ENCODE assay signal across 14 mouse cellular contexts in the genomic region with DNA sequence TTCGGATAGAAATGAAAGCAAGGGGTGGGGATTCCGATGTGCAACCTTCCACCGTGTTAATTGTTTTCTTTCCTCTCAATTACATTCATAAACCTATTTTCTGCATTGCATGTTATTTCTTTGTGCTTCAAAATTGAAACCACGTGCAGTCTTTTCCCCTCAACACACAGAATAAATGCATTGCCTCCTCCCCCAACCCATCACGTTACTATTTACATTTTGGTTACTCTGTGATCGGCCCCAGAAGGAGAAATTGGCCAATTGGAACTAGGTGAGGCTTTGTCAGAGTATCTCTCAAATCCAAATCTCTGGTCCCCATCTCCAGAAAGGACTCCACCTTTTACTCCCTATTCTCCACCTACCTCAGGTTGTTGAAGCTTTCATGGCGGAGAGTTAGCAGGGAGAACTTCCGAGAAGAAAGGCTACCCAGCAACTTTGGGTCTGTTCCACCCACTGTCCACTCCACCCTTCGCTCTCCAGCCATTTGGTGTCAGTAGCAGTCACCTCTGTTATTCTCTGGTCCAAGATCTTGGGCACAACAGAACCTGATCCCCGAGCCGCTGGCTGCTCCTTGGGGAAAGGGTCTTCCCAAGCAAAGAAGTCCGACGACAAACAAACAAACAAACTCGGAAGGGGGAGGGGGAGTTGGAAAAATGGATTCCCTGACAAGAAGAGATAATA. TPM values are rescaled to one million over a fixed set of nuclear protein-coding genes. Genes with fewer than 3 reads are reported as not detected.
A peak's percentile ranks its signal among the peaks of the same experiment; 100 is the strongest.
DNase-seq lines count a peak whose midpoint lies in the region; ATAC-seq and TF ChIP-seq lines count a peak whose summit lies in the region.
"Had no signal": no experiment of that assay in that cellular context is flagged by ENCODE, and none has a peak within 500 bp of the region (broad histone marks: within the 10 kb centered on the region; RNA-seq: fewer than 3 reads in every experiment).

No protein-coding gene starts in this region.

- peak overlapping the region; percentile 28; the same call in 1 of the 2 replicates for H3K9ac ChIP-seq in forebrain, embryonic 15.5 days (replicated peaks)
- H3K9ac ChIP-seq in neural tube, embryonic 14.5 days (replicated peaks; ENCODE audit: low read depth, low read length): no peak overlapping the region
- H3K9ac ChIP-seq in kidney, embryonic 15.5 days: no peak overlapping the region
- H3K9ac ChIP-seq: heart, embryonic 12.5 days; lung, embryonic 15.5 days had no signal

- peak overlapping the region; percentile 64; the same call in 1 of the 2 replicates for H3K27ac ChIP-seq in layer of hippocampus, adult 2 months
- H3K27ac ChIP-seq in forebrain, embryonic 15.5 days (replicated peaks): peak overlapping the region; percentile 96
- H3K27ac ChIP-seq in limb, embryonic 10.5 days: no peak overlapping the region
- H3K27ac ChIP-seq in neural tube, embryonic 14.5 days (ENCODE audit: low read depth, low read length): peak overlapping the region; percentile 22; the same call in 1 of the 2 replicates
- H3K27ac ChIP-seq in kidney, embryonic 15.5 days: no peak overlapping the region
- H3K27ac ChIP-seq: lung, embryonic 15.5 days had no signal

- no peak for DNase-seq in layer of hippocampus, adult 2 months (ENCODE audit: low spot score in 2 of 2)
- no peak for DNase-seq in layer of hippocampus, adult 11-12 months (ENCODE audit: low spot score)
- no peak for DNase-seq in limb, embryonic 10.5 days (ENCODE audit: low spot score)
- no peak for DNase-seq in heart, adult 9 months (ENCODE audit: low spot score in 2 of 2)
- DNase-seq: adrenal gland, postnatal 10 days; cerebellum, postnatal 25 days; kidney, postnatal 10 days had no signal

- H3K4me1 ChIP-seq in forebrain, embryonic 15.5 days: peaks cover 45% of the 10 kb centered on the region
- H3K4me1 ChIP-seq in limb, embryonic 10.5 days: peaks cover 35% of the 10 kb centered on the region
- peaks cover 7% of the 10 kb centered on the region; the same call in 1 of the 2 replicates for H3K4me1 ChIP-seq in neural tube, embryonic 14.5 days (ENCODE audit: control insufficient read depth, insufficient read depth, low read length)
- H3K4me1 ChIP-seq in kidney, embryonic 15.5 days: peaks cover 21% of the 10 kb centered on the region

- 8% methylated on average over 14 of the region's 14 CpGs for WGBS in forebrain, embryonic 15.5 days
- 3% methylated on average over 14 of the region's 14 CpGs for WGBS in limb, embryonic 10.5 days
- WGBS in neural tube, embryonic 14.5 days: 12% methylated on average over 14 of the region's 14 CpGs
- WGBS in kidney, embryonic 15.5 days: 21% methylated on average over 14 of the region's 14 CpGs

- no peaks in the 10 kb centered on the region for H3K36me3 ChIP-seq in forebrain, embryonic 15.5 days
- H3K36me3 ChIP-seq in limb, embryonic 10.5 days: peaks cover 10% of the 10 kb centered on the region
- peaks cover 6% of the 10 kb centered on the region; the same call in 1 of the 2 replicates for H3K36me3 ChIP-seq in neural tube, embryonic 14.5 days (ENCODE audit: control insufficient read depth, insufficient read depth, low read length)
- H3K36me3 ChIP-seq in kidney, embryonic 15.5 days: peaks cover 25% of the 10 kb centered on the region
- H3K36me3 ChIP-seq: heart, embryonic 12.5 days had no signal

- H3K4me3 ChIP-seq in layer of hippocampus, adult 2 months: peak overlapping the region; percentile 1; the same call in 1 of the 2 replicates
- H3K4me3 ChIP-seq in forebrain, embryonic 15.5 days: 0 out of 2 replicates have a peak overlapping the region, but pooled peaks have one; percentile 5
- H3K4me3 ChIP-seq in limb, embryonic 10.5 days: 0 out of 2 replicates have a peak overlapping the region, but pooled peaks have one; percentile 12
- no peak overlapping the region for H3K4me3 ChIP-seq in neural tube, embryonic 14.5 days (ENCODE audit: low read depth, low read length)
- no peak overlapping the region for H3K4me3 ChIP-seq in kidney, embryonic 15.5 days (replicated peaks)
- H3K4me3 ChIP-seq: erythroblast, embryonic 14.5 days; heart, embryonic 12.5 days; lung, embryonic 15.5 days had no signal

- no peak for ATAC-seq in forebrain, embryonic 15.5 days (replicated peaks)
- ATAC-seq in neural tube, embryonic 14.5 days (ENCODE audit: low read depth): no peak
- no peak for ATAC-seq in megakaryocyte-erythroid progenitor cell, adult 5-6 weeks (replicated peaks; ENCODE audit: low FRiP score, low TSS enrichment, poor library complexity, severe bottlenecking)
- no peak for ATAC-seq in kidney, embryonic 15.5 days (replicated peaks; ENCODE audit: low FRiP score)

- peak overlapping the region; percentile 69 for H3K4me2 ChIP-seq in forebrain, embryonic 15.5 days (replicated peaks)
- H3K4me2 ChIP-seq in neural tube, embryonic 14.5 days (ENCODE audit: low read depth, low read length): no peak overlapping the region
- H3K4me2 ChIP-seq in kidney, embryonic 15.5 days: no peak overlapping the region
- H3K4me2 ChIP-seq: heart, embryonic 12.5 days; lung, embryonic 15.5 days had no signal

- peaks cover 14% of the 10 kb centered on the region; the same call in 1 of the 2 replicates for H3K27me3 ChIP-seq in forebrain, embryonic 15.5 days
- peaks cover 100% of the 10 kb centered on the region for H3K27me3 ChIP-seq in limb, embryonic 10.5 days (ENCODE audit: low read depth, poor library complexity, severe bottlenecking)
- H3K27me3 ChIP-seq in neural tube, embryonic 14.5 days (ENCODE audit: control insufficient read depth, insufficient read depth, low read length): no peaks in the 10 kb centered on the region
- peaks cover 88% of the 10 kb centered on the region for H3K27me3 ChIP-seq in kidney, embryonic 15.5 days

- H3K9me3 ChIP-seq in forebrain, embryonic 15.5 days: no peaks in the 10 kb centered on the region
- no peaks in the 10 kb centered on the region for H3K9me3 ChIP-seq in limb, embryonic 10.5 days (replicated peaks)
- H3K9me3 ChIP-seq in neural tube, embryonic 14.5 days (ENCODE audit: control insufficient read depth, low read length): no peaks in the 10 kb centered on the region
- H3K9me3 ChIP-seq in kidney, embryonic 15.5 days (replicated peaks): no peaks in the 10 kb centered on the region
- H3K9me3 ChIP-seq: heart, embryonic 12.5 days; lung, embryonic 15.5 days had no signal

- no peak for TF ChIP-seq CTCF in layer of hippocampus, adult 2 months (conservative IDR thresholded peaks at IDR 0.05)

RNA-seq across cellular contexts. Expression of a gene that starts 14.6 kb away (rescaled TPM):
- 10 to 100 TPM; 89.4 to 98.1 TPM for total RNA-seq in layer of hippocampus, adult 2 months (2021)
- 77.7 and 88.5 TPM in 2 replicates for polyA plus RNA-seq in forebrain, embryonic 15.5 days (2015; fragmentation: Nextera tagmentation; extraction: Ambion mirVana)
- polyA plus RNA-seq in limb, embryonic 10.5 days (2016; fragmentation: Nextera tagmentation; extraction: Ambion mirVana): 18.2 and 19.6 TPM in 2 replicates
- polyA plus RNA-seq in neural tube, embryonic 14.5 days (2014; fragmentation: Nextera tagmentation; extraction: Ambion mirVana): 48.6 and 50.3 TPM in 2 replicates
- not detected in 2 replicates for total RNA-seq in megakaryocyte-erythroid progenitor cell, adult 5-6 weeks (2014; fragmentation: Nextera tagmentation)
- not detected in 2 replicates for total RNA-seq in megakaryocyte-erythroid progenitor cell, adult 5-6 weeks (2017)
- polyA plus RNA-seq in kidney, embryonic 15.5 days (2015; fragmentation: Nextera tagmentation; extraction: Ambion mirVana): 15.1 and 18.1 TPM in 2 replicates
- polyA plus RNA-seq: erythroblast, embryonic 14.5 days had no signal

Comparison
In these comparisons a context has a peak if more than half of its experiments do, and no peak if none do; other contexts are left out.
1. H3K27ac ChIP-seq: peak in layer of hippocampus, adult 2 months (single experiment), forebrain, embryonic 15.5 days (single experiment) and neural tube, embryonic 14.5 days (single experiment); none in limb, embryonic 10.5 days (single experiment) and kidney, embryonic 15.5 days (single experiment).
2. H3K4me3 ChIP-seq: peak in layer of hippocampus, adult 2 months (single experiment), forebrain, embryonic 15.5 days (single experiment) and limb, embryonic 10.5 days (single experiment); none in neural tube, embryonic 14.5 days (single experiment) and kidney, embryonic 15.5 days (single experiment).